Mouse (Mus musculus): ENCODE measurements at regions not wholly inside any gene's neighbourhood (a gene's known extent, or its start where the extent isn't known, plus 50 kb on each side); places are given as distances from the start of the nearest gene placed in this dataset.

DNA sequence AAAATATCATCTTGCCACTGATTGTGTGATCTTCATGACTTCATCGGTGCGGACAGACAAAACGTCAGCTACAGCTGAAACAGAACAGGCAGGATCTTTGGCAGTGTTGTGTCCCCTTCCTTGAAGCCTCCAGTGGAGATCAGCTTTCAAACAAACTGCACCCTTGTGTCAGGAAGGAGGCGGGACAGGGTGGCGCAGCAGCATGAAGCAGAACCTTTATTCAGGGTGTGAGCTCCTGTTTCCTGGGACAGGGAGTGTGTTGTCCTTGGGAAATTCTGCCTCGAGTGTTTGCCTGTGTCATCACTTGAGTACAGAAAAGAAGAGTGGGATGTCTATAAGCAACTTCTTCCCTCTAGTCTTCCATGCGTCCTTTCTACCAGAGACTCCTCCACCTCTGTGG is 232.7 kb upstream of the A1bg start:
- Histone ChIP-seq H3K36me3 (no peaks in the 10 kb centered on the region), H3K4me3 (no peak overlapping the region), H3K27ac (replicated peaks) (no peak overlapping the region), H3K9me3 (no peaks in the 10 kb centered on the region), H3K9ac (replicated peaks) (no peak overlapping the region), H3K4me1 (peaks cover 8% of the 10 kb centered on the region; the same call in 1 of the 2 replicates), H3K4me2 (replicated peaks) (no peak overlapping the region), H3K27me3 (0 out of 2 replicates have a peak, but pooled peaks cover 12% of the 10 kb centered on the region)
- 63% methylated on average over 7 of the region's 7 CpGs for WGBS
- ATAC-seq (ENCODE audit: low FRiP score, low read depth), result no peak

GRCm38 (mm10) chr15:61154166-61154565 is 231.4 kb upstream of the A1bg start:
- H3K9ac ChIP-seq (replicated peaks), result no peak overlapping the region
- H3K9me3 ChIP-seq, result no peaks in the 10 kb centered on the region
- H3K4me2 ChIP-seq (replicated peaks), result no peak overlapping the region
- no peak for ATAC-seq (ENCODE audit: low FRiP score, low read depth)
- H3K27ac ChIP-seq (replicated peaks), result no peak overlapping the region
- 85% methylated on average over 12 of the region's 12 CpGs for WGBS
- peaks cover 8% of the 10 kb centered on the region; the same call in 1 of the 2 replicates for H3K4me1 ChIP-seq
- H3K4me3 ChIP-seq, result no peak overlapping the region
- H3K27me3 ChIP-seq, result 0 out of 2 replicates have a peak, but pooled peaks cover 12% of the 10 kb centered on the region
- H3K36me3 ChIP-seq, result no peaks in the 10 kb centered on the region

GRCm38 (mm10) chr15:61142851-61143250 is 220.0 kb upstream of the A1bg start:
- Histone ChIP-seq H3K27ac (replicated peaks) (no peak overlapping the region), H3K27me3 (no peaks in the 10 kb centered on the region), H3K4me2 (replicated peaks) (no peak overlapping the region), H3K4me3 (no peak overlapping the region), H3K9me3 (no peaks in the 10 kb centered on the region), H3K36me3 (no peaks in the 10 kb centered on the region), H3K4me1 (0 out of 2 replicates have a peak, but pooled peaks cover 4% of the 10 kb centered on the region), H3K9ac (replicated peaks) (no peak overlapping the region)
- ATAC-seq (ENCODE audit: low FRiP score, low read depth), result no peak
- WGBS, result 70% methylated on average over 3 of the region's 3 CpGs

GRCm38 (mm10) chr15:61139151-61139550 is 216.3 kb upstream of the A1bg start:
- no peak for ATAC-seq (ENCODE audit: low FRiP score, low read depth)
- H3K27me3 ChIP-seq, result no peaks in the 10 kb centered on the region
- no peak overlapping the region for H3K4me2 ChIP-seq (replicated peaks)
- H3K9ac ChIP-seq (replicated peaks), result no peak overlapping the region
- 0 out of 2 replicates have a peak, but pooled peaks cover 4% of the 10 kb centered on the region for H3K4me1 ChIP-seq
- H3K36me3 ChIP-seq, result no peaks in the 10 kb centered on the region
- WGBS, result 93% methylated on average over 5 of the region's 5 CpGs
- no peak overlapping the region for H3K4me3 ChIP-seq
- no peaks in the 10 kb centered on the region for H3K9me3 ChIP-seq
- no peak overlapping the region for H3K27ac ChIP-seq (replicated peaks)

DNA sequence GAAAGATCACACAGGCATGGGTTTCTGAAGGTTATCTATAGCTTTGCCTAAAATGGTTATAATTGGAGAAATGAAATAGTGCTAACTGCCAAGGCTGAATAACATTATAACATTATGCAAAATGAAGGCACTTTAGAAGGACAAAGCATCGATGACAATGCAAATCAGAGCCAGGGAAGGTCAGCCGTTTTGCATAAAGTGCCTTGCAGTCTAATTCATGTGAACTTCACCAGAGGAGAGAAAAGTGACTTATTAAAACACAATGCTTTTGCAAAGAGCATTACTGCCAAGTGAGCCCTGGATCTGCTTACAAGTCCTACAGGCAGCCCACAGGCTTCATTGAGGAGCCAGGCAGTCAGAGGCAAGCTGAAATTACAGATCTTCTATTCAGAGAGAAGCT is 214.0 kb upstream of the A1bg start:
- H3K27me3 ChIP-seq, result no peaks in the 10 kb centered on the region

DNA sequence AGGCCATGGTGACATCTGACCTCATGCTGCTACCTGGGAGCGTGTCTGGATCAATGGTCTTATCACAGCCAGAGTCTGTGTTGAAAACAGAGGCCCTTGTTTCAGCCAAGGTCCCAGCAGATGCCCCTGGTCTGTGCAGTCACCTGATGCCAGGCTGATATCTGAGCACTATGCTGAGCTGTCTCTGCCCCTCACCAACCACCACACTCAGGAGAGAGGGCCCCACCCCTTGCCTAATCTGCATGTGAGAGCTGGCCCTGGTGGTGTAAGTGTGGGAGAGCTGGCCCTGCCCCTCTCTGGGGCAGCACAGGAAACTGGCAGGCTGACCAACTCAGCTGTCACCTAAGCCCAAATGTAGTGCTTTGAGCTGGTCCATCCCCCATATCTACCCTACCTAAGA is 210.5 kb upstream of the A1bg start:
- 83% methylated on average over 1 of the region's 1 CpGs for WGBS

More for the DNA sequence above, 214.0 kb upstream of the A1bg start:
- H3K9ac ChIP-seq (replicated peaks), result no peak overlapping the region
- no peaks in the 10 kb centered on the region for H3K4me1 ChIP-seq
- H3K27ac ChIP-seq (replicated peaks), result no peak overlapping the region
- H3K36me3 ChIP-seq, result no peaks in the 10 kb centered on the region
- no peak overlapping the region for H3K4me3 ChIP-seq
- ATAC-seq (ENCODE audit: low FRiP score, low read depth), result no peak
- WGBS, result 66% methylated on average over 2 of the region's 2 CpGs
- H3K4me2 ChIP-seq (replicated peaks), result no peak overlapping the region
- H3K9me3 ChIP-seq, result no peaks in the 10 kb centered on the region

DNA sequence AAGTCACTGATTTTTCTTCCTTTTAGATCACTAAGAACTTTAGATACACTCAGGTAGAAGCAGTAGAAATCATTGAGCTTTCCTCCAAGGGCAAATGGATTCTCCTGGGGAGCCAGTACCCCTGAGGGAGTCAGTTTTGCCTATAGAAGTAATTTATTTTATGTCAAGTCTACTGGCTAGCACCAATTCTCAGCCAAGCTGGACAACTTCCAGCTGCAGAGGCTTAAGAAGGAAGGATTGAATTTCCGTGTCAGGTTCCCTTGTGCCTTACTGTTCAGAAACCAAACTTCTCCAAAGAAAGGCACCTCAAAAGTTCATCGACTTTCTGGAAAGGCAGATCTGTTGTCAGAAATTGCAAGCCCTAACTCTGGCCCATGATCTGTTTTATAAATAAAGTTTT is 205.2 kb upstream of the A1bg start:
- H3K27me3 ChIP-seq, result no peaks in the 10 kb centered on the region
- H3K4me2 ChIP-seq (replicated peaks), result no peak overlapping the region
- no peak overlapping the region for H3K9ac ChIP-seq (replicated peaks)
- no peaks in the 10 kb centered on the region for H3K36me3 ChIP-seq
- 85% methylated on average over 2 of the region's 2 CpGs for WGBS
- no peaks in the 10 kb centered on the region for H3K9me3 ChIP-seq
- no peaks in the 10 kb centered on the region for H3K4me1 ChIP-seq
- H3K27ac ChIP-seq (replicated peaks), result no peak overlapping the region
- ATAC-seq (ENCODE audit: low FRiP score, low read depth), result no peak
- no peak overlapping the region for H3K4me3 ChIP-seq

More for the DNA sequence above, 210.5 kb upstream of the A1bg start:
- Histone ChIP-seq H3K36me3 (no peaks in the 10 kb centered on the region), H3K27me3 (no peaks in the 10 kb centered on the region), H3K9me3 (no peaks in the 10 kb centered on the region), H3K27ac (replicated peaks) (no peak overlapping the region), H3K4me1 (no peaks in the 10 kb centered on the region), H3K4me2 (replicated peaks) (no peak overlapping the region), H3K9ac (replicated peaks) (no peak overlapping the region), H3K4me3 (no peak overlapping the region)
- no peak for ATAC-seq (ENCODE audit: low FRiP score, low read depth)

- Histone ChIP-seq H3K9ac (replicated peaks) (no peak overlapping the region), H3K4me3 (no peak overlapping the region), H3K27ac (replicated peaks) (no peak overlapping the region), H3K9me3 (no peaks in the 10 kb centered on the region), H3K4me2 (replicated peaks) (no peak overlapping the region), H3K27me3 (no peaks in the 10 kb centered on the region), H3K4me1 (no peaks in the 10 kb centered on the region), H3K36me3 (no peaks in the 10 kb centered on the region)
- ATAC-seq (ENCODE audit: low FRiP score, low read depth), result no peak
Observed at GRCm38 (mm10) chr15:61127130-61127529, 204.3 kb upstream of the A1bg start.

DNA sequence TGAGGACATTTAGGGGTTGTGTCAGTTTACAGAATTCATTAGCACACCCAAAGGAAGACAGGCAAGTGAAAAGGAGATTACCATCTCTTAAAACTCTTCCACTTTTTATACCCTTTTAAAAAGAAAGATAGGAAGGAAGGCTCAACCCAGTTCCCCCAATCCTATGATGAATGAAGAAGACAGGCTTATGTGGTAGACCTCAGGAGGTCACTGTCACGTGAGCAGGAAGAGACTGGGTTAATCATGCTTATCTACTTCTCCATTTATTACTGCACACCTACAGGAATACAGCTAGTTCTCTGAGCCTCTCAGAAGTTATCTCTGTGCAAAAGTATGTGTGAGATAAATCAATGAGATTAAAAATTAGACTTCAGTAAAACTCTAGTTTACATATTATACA is 194.1 kb upstream of the A1bg start:
- Histone ChIP-seq H3K9me3 (no peaks in the 10 kb centered on the region), H3K9ac (replicated peaks) (no peak overlapping the region), H3K4me1 (no peaks in the 10 kb centered on the region), H3K27ac (replicated peaks) (no peak overlapping the region), H3K4me2 (replicated peaks) (no peak overlapping the region), H3K27me3 (no peaks in the 10 kb centered on the region), H3K4me3 (no peak overlapping the region), H3K36me3 (no peaks in the 10 kb centered on the region)
- ATAC-seq (ENCODE audit: low FRiP score, low read depth), result no peak
- WGBS, result 56% methylated on average over 1 of the region's 1 CpGs

DNA sequence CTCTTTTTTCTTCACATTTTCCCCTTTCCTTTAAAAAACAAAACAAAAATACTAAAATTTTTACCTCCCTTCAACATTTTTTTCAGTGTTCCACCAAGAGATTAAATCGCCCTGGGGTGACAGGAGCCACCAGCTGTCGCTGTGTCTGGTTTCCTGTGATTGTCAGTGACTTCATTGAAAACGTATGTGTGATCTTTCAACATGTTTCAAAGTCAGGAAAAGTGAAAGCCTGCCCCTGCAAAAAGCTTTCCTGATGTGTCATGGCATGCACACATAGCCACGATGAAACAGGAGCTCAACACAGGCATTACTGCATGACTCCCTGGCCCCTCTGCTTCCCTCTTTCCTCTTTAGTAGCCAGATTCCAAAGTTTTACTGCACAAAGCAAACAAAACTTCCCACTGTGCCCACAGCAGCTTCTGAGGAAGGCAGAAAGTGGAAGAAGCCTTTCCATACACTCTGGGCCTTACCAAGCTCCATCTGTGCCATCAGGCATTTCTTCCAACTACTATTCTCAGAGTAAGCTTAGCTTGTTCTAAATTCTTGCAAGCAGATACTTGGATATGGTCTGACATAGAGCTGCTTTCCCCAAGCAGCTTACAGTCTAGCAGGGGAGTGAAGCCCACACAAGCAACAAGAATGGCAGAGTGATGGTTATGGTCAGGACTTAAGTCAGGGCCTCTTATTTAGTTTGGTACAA is 186.8 kb upstream of the A1bg start:
- H3K9ac ChIP-seq (replicated peaks), result no peak overlapping the region
- WGBS, result 40% methylated on average over 4 of the region's 4 CpGs
- no peaks in the 10 kb centered on the region for H3K36me3 ChIP-seq
- H3K4me1 ChIP-seq, result peaks cover 12% of the 10 kb centered on the region
- no peak overlapping the region for H3K4me2 ChIP-seq (replicated peaks)
- no peaks in the 10 kb centered on the region for H3K9me3 ChIP-seq
- no peak overlapping the region for H3K27ac ChIP-seq (replicated peaks)
- no peaks in the 10 kb centered on the region for H3K27me3 ChIP-seq
- no peak for ATAC-seq (ENCODE audit: low FRiP score, low read depth)
- no peak overlapping the region for H3K4me3 ChIP-seq

DNA sequence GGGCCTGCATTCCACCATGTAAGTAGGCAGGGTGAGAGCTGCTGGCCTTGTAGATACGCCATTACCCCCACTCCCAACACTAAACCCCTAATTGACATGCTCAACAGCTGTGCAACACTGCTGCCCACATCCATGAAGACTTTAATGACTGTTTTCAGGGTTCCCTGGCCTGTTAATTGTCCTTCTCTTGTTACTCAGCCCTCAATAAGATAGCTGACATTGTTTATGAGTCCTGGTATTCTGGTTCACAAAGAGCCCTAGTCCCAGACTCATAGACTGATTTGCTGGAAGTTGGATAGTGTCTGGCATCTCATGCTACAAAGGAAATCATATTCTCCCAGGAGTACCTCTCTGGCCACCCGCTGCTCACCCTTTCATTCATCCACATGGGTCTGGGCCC is 186.1 kb upstream of the A1bg start:
- 0 out of 2 replicates have a peak, but pooled peaks have one; percentile 30 for ATAC-seq (ENCODE audit: low FRiP score, low read depth)
- Histone ChIP-seq H3K36me3 (no peaks in the 10 kb centered on the region), H3K4me2 (replicated peaks) (no peak overlapping the region), H3K9me3 (no peaks in the 10 kb centered on the region), H3K27ac (replicated peaks) (no peak overlapping the region), H3K9ac (replicated peaks) (no peak overlapping the region), H3K4me1 (peaks cover 12% of the 10 kb centered on the region), H3K4me3 (no peak overlapping the region), H3K27me3 (no peaks in the 10 kb centered on the region)
- WGBS, result 65% methylated on average over 2 of the region's 2 CpGs

DNA sequence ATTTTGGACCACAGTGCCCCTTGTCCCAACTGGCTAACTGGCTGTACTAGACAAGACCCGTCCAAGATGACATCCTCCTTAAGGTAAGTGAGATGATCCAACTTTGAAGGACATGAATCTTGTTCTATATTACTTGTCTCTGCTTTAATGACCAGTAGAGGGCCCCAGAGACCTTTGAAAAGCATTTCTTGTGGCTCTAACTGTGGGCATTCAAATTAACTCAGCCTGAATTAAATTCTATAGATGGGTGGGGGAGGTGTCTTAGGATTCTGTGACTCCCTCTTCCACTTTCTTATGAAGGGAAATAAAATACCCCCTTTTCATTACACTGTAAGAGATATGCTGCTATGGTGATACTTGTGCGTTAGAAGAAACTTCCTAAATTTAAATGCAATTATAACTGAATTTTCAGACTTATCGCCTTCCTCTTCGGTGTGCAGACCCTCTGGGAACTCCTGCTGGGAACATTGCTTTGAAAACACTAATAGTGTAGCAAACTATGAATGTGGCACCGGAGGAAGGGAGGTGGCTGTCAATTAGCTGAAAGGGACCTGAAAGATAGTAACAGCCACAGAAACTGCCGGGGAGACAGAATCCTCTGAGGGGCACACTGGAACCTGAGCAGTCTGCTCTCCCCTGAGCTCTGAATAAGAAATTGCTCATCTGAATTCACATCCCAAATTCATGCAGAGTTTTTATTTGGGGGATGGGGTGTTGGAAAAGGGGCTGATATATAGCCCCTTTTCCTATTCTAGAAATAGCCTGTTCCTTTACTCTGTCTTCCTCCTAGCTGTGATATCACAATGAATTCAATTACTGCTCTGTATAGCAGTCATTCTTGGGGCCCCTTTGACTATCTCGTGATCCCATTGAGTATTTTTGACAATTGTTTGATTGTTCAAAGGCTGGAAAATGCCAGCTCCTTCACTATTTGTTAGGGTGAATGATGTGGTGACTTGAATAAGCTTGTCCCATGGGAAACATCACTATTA is 179.9 kb upstream of the A1bg start:
- H3K4me1 ChIP-seq, result peaks cover 8% of the 10 kb centered on the region
- no peaks in the 10 kb centered on the region for H3K36me3 ChIP-seq
- H3K4me2 ChIP-seq (replicated peaks), result peak overlapping the region; percentile 35
- H3K27ac ChIP-seq (replicated peaks), result no peak overlapping the region
- H3K27me3 ChIP-seq, result no peaks in the 10 kb centered on the region
- no peaks in the 10 kb centered on the region for H3K9me3 ChIP-seq
- WGBS, result 19% methylated on average over 7 of the region's 7 CpGs
- no peak overlapping the region for H3K9ac ChIP-seq (replicated peaks)
- ATAC-seq (ENCODE audit: low FRiP score, low read depth), result peak; percentile 81
- no peak overlapping the region for H3K4me3 ChIP-seq
